Mouse (Mus musculus): ENCODE measurements around the gene B830017H08Rik.

GRCm38 (mm10) chr16:17865293-17865692 lies 32.4 kb downstream of the B830017H08Rik start:
- TF ChIP-seq CTCF (IDR thresholded peaks at IDR 0.05; ENCODE audit: low read depth) = no peak
- TF ChIP-seq EP300 (IDR thresholded peaks at IDR 0.05; ENCODE audit: low read depth) = no peak

Data from liver, embryonic 14.5 days (tissue).